Mouse (Mus musculus): Measurements from ENCODE around the gene Ndufa3. TPM values are rescaled to one million over a fixed set of nuclear protein-coding genes. Genes with fewer than 3 reads are reported as not detected.

Gene Ndufa3
- 12.9 and 15.1 TPM in 2 replicates for polyA plus RNA-seq (2012; ENCODE audit: low replicate concordance)

DNA sequence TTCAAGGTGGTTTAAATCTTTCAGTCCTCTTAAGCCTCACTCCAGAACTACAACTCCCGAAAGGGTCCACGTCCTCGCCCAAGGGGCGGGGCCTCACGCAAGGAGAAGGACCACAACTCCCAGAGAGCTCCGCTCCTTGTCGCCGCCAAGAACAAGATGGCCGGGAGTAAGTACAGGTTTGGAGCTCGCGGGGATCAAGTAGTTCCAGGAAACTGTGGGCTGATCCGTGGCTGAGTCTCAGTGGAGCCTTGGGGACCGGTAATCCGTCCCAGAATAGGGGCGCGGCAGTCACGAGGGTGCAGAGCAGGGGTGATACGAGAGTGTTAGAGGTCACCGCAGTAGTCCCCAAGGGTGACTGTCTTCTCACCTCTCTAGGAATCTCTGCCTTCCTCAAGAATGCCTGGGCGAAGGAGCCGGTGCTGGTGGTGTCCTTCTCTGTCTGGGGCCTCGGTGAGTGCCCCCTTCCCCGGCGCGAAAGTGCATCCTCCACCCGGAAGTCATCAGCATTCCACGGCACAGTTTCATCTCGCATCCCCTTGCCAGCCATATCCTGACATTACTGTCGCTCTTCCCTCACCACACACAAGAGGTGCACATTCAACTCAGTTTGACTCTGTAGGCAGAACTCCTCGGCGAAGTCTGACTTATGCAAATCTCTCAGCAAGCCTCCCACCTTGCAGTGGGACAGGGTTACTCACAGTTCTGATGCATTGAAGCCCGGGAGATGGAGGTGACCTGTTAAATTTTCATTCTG, at the start of gene Ndufa3:
Gene Ndufa3, plus strand, starts transcription at position 132 of the 754 bp plus-strand sequence.

DNA sequence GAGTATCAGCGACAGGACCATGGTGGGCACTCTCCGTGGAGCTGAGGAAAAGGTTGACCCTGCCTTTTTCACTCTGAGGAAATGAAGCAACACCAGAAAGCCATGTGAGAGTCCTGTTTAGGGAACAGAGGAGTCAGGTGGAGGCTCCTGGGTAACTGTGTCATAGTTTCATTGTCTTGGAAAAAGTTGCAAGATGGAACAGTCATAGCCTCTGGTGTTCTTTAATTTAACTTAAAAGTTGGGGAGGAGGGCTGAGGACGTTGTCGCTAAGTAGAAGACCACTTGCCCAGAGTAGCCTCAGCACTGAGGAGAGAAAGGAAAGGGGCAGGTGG, 1.1 kb upstream of the Ndufa3 start, which contains the start of gene Oscar:
Gene Oscar, minus strand, starts transcription at position 101 of the 332 bp plus-strand sequence.

DNA sequence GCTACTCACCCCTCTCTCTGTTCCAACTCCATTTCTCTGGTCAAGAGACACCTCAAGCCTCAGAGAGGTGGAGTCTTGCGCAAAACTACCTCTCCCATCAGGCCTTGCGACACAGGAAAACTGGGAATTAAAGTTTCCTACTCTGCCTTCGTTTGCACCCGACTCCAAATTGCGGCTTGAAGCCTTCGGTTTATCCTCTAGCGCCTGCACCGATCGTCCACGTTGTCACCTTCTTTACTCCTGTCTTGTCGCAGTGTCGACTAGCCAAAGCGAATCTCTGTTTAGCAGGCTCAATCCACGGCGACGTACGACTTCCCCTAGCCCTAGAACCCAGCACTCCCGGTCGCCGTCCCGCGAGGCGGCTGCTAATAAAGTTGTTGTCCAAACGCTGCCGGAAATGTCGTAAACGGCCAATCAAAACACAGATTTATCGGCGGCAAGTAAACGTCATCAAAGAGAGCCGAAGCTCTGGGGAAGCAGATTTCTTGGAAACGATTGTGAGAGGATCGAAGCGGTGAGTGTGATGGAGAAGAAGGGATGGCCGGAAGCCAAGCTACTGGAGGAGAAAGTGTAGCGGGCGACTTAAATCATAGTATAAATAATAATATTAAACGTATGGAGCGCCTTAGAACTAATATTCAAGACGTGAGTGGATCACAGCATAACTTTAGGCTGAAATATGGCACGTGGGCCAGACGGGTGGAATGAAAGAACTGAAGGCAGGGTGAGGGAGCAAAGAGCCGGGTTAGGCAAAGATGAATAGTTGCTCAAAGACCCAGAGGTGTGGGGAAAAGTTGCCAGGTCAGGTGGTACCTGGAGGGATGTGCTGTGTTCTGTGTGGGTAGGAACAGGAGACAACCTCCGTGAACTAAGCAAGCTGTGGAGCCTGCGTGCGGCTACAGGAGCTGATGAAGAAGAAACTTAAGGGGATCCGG, 12.6 kb downstream of the Ndufa3 start, which contains the start of the genes Tfpt and Prpf31:
Gene Tfpt, minus strand, starts transcription at position 387 of the 935 bp plus-strand sequence.
Gene Prpf31, plus strand, starts transcription at position 443 of the 935 bp plus-strand sequence.

DNA sequence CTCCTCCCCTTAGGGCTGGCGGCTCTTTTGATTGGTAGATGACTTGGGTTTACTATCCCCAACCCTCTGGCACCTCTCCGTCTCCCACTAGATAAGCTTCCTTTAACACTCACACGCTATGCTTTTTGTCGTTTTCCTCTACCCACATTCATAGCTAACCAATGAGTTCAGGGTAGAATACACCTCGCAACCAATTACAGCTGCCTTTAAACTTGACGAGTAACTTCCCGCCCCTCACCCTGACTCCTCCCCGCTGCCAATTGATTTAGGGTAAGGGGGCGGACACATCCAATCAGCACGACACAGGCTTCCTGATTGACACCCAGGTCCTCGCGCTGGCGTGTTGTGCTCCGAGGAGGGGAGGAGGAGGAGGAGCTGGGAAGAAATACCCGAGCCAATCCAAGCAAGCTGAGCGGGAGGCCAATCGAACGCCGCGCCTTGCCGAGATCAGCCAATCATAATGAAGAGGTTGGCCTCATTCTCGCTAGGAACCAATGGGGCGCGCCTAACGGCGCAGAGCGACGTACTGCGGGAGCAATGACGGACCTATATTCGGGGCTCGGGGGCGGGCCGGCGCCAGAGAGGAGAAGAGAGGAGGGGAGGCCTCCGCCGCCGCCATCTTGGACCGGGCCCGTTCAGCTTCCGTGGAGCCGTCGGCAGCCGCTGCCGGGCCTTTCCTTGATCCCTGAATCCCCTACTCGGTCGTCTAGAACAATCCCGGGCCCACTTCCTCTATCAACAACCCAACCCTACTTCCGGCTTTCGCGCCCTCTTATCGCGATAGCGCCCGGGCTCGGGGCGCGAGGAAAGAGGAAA, 27.7 kb downstream of the Ndufa3 start, which contains the start of gene Cnot3:
Gene Cnot3, plus strand, starts transcription at position 597 of the 816 bp plus-strand sequence.

DNA sequence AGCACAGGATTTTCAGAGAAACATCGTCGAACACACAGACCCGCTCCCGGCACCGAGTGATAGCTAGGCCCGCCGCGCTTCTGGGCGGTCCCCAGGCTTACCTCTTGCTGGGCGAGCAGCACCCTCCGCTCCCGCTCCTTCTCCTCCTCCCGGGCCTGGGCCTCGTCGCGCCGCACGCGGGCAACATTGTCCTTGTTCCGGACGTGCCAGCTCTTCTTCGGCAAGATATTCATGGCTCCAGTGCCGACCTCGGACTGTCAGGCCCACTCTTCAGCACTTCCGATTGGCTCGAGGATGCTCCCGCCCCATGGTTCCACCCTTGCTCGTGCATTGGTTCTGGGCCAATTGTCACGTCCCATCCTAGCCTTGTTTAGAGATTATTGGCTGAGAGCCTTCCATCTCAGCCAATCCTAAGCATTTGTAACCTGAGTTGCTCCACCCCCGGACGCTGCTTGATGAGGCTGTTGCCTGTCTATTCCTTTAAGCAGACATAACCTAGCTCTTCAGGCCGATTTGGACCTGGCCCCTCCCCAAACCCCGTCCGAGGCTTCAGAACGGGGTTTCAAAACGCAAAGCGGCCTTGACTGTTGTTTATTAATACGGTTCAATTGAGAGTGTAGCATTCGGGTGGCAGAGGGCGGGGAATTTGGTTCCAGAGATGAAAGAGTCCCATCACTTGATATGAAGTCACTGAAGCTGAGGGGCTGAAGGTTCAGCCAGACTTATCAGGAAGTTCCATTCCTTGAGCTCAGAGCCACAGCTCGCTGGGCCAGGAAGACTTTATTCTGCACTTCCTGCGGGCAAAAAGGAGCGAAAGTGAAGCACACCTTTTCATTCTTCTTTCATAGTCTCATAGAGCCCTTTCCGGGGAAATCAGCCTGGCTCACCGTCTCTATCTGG, 48.3 kb downstream of the Ndufa3 start, which contains the start of gene Leng1:
Gene Leng1, minus strand, starts transcription at position 626 of the 900 bp plus-strand sequence.

Other genes starting within 250 kb of the Ndufa3 start
- gene Cacng8, start 226.7 kb upstream of the Ndufa3 start, polyA plus RNA-seq (2012; ENCODE audit: low replicate concordance), result 0.72 and 4.0 TPM in 2 replicates
- gene Cacng6, start 193.2 kb upstream of the Ndufa3 start, polyA plus RNA-seq (2012; ENCODE audit: low replicate concordance), result not detected in 2 replicates
- 0.16 TPM in 1 of 2 replicates, not detected in the other for gene Tarm1, start 114.7 kb upstream of the Ndufa3 start, polyA plus RNA-seq (2012; ENCODE audit: low replicate concordance)
- not detected in 2 replicates for gene Oscar, start 1.2 kb upstream of the Ndufa3 start, polyA plus RNA-seq (2012; ENCODE audit: low replicate concordance)
- gene Tfpt, start 12.6 kb downstream of the Ndufa3 start, polyA plus RNA-seq (2012; ENCODE audit: low replicate concordance), result 13.0 and 25.9 TPM in 2 replicates
- gene Prpf31, start 12.6 kb downstream of the Ndufa3 start, polyA plus RNA-seq (2012; ENCODE audit: low replicate concordance), result 20.0 and 28.6 TPM in 2 replicates
- 465 and 678 TPM in 2 replicates for gene Cnot3, start 27.9 kb downstream of the Ndufa3 start, polyA plus RNA-seq (2012; ENCODE audit: low replicate concordance)
- gene Leng1, start 48.5 kb downstream of the Ndufa3 start, polyA plus RNA-seq (2012; ENCODE audit: low replicate concordance), result 6.2 and 6.4 TPM in 2 replicates
- 1.4 and 4.6 TPM in 2 replicates for gene Tmc4, start 60.2 kb downstream of the Ndufa3 start, polyA plus RNA-seq (2012; ENCODE audit: low replicate concordance)
- 18.8 and 66.6 TPM in 2 replicates for gene Tsen34, start 75.5 kb downstream of the Ndufa3 start, polyA plus RNA-seq (2012; ENCODE audit: low replicate concordance)
- 81.3 and 120 TPM in 2 replicates for gene Mboat7, start 76.2 kb downstream of the Ndufa3 start, polyA plus RNA-seq (2012; ENCODE audit: low replicate concordance)
- 67.0 and 502 TPM in 2 replicates for gene Rps9, start 86.6 kb downstream of the Ndufa3 start, polyA plus RNA-seq (2012; ENCODE audit: low replicate concordance)
- gene Pirb, start 103.0 kb downstream of the Ndufa3 start, polyA plus RNA-seq (2012; ENCODE audit: low replicate concordance), result 4.9 and 6.1 TPM in 2 replicates
- gene Gm15448, start 208.3 kb downstream of the Ndufa3 start, polyA plus RNA-seq (2012; ENCODE audit: low replicate concordance), result not detected in 2 replicates
- gene Pira2, start 227.7 kb downstream of the Ndufa3 start, polyA plus RNA-seq (2012; ENCODE audit: low replicate concordance), result 0.50 TPM in 1 of 2 replicates, not detected in the other

Measured in leukemia stem cell, adult 10-12 weeks (primary cell).